Comparison of ENCODE assay signal across 9 mouse cellular contexts in genomic region chr11:119079445-119079837, GRCm38 (mm10). TPM values are rescaled to one million over a fixed set of nuclear protein-coding genes. Genes with fewer than 3 reads are reported as not detected.
DNase-seq lines count a peak whose midpoint lies in the region; ATAC-seq and TF ChIP-seq lines count a peak whose summit lies in the region.
"Had no signal": no experiment of that assay in that cellular context is flagged by ENCODE, and none has a peak within 500 bp of the region (broad histone marks: within the 10 kb centered on the region; RNA-seq: fewer than 3 reads in every experiment).

No protein-coding gene starts in this region.

- H3K36me3 ChIP-seq in lung, postnatal 0 days (ENCODE audit: insufficient read depth, low read length), result peaks cover 13% of the 10 kb centered on the region; the same call in 1 of the 2 replicates
- peaks cover 9% of the 10 kb centered on the region for H3K36me3 ChIP-seq in liver, embryonic 15.5 days (replicated peaks)
- peaks cover 8% of the 10 kb centered on the region for H3K36me3 ChIP-seq in stomach, embryonic 16.5 days (ENCODE audit: control insufficient read depth, insufficient read depth, low read length)

- no peak overlapping the region for H3K4me3 ChIP-seq in lung, postnatal 0 days (ENCODE audit: low read depth, low read length)
- H3K4me3 ChIP-seq in liver, embryonic 15.5 days (replicated peaks), result no peak overlapping the region
- 0 out of 2 replicates have a peak overlapping the region, but pooled peaks have one; percentile 7 for H3K4me3 ChIP-seq in stomach, embryonic 16.5 days (replicated peaks; ENCODE audit: low read length)

- no peaks in the 10 kb centered on the region for H3K27me3 ChIP-seq in lung, postnatal 0 days (replicated peaks; ENCODE audit: insufficient read depth, low read length)
- H3K27me3 ChIP-seq in liver, embryonic 15.5 days, result peaks cover 22% of the 10 kb centered on the region
- H3K27me3 ChIP-seq in stomach, embryonic 16.5 days (ENCODE audit: control insufficient read depth, insufficient read depth, low read length), result no peaks in the 10 kb centered on the region

- peak overlapping the region; percentile 51; the same call in 1 of the 2 replicates for H3K27ac ChIP-seq in lung, postnatal 0 days (ENCODE audit: low read length)
- H3K27ac ChIP-seq in liver, embryonic 15.5 days (replicated peaks), result no peak overlapping the region
- peak overlapping the region; percentile 64 for H3K27ac ChIP-seq in stomach, embryonic 16.5 days (ENCODE audit: low read length)
- H3K27ac ChIP-seq: liver, embryonic 14.5 days had no signal

- H3K4me2 ChIP-seq in lung, postnatal 0 days (replicated peaks; ENCODE audit: low read depth, low read length), result peak overlapping the region; percentile 33
- 0 out of 2 replicates have a peak overlapping the region, but pooled peaks have one; percentile 35 for H3K4me2 ChIP-seq in liver, embryonic 15.5 days
- peak overlapping the region; percentile 46 for H3K4me2 ChIP-seq in stomach, embryonic 16.5 days (ENCODE audit: low read depth, low read length)

- H3K9me3 ChIP-seq in lung, postnatal 0 days (ENCODE audit: low read length), result no peaks in the 10 kb centered on the region
- H3K9me3 ChIP-seq in liver, embryonic 15.5 days (replicated peaks), result no peaks in the 10 kb centered on the region
- no peaks in the 10 kb centered on the region for H3K9me3 ChIP-seq in stomach, embryonic 16.5 days (replicated peaks; ENCODE audit: control insufficient read depth, low read length)

- no peak for TF ChIP-seq EP300 in lung, postnatal 0 days (IDR thresholded peaks at IDR 0.05)

- no peak for ATAC-seq in lung, postnatal 0 days
- ATAC-seq in liver, embryonic 15.5 days (ENCODE audit: insufficient read depth), result no peak
- no peak for ATAC-seq in stomach, embryonic 16.5 days (ENCODE audit: insufficient read depth, low FRiP score)

- DNase-seq in adrenal gland, postnatal 10 days, result peak; percentile 32
- no peak for DNase-seq in adrenal gland, adult 2 months
- no peak for DNase-seq in lung, postnatal 0 days (ENCODE audit: low spot score)
- no peak for DNase-seq in lung, postnatal 14 days
- no peak for DNase-seq in urinary bladder, postnatal 25 days (ENCODE audit: low spot score)
- DNase-seq in urinary bladder, postnatal 36 days (ENCODE audit: low spot score in 2 of 2), result no peak

- H3K9ac ChIP-seq in lung, postnatal 0 days (replicated peaks; ENCODE audit: low read depth), result no peak overlapping the region
- H3K9ac ChIP-seq in liver, embryonic 15.5 days, result no peak overlapping the region
- H3K9ac ChIP-seq in stomach, embryonic 16.5 days (ENCODE audit: low read length), result peak overlapping the region; percentile 64
- H3K9ac ChIP-seq: liver, embryonic 14.5 days had no signal

- H3K4me1 ChIP-seq in lung, postnatal 0 days (ENCODE audit: insufficient read depth, low read depth, low read length), result peaks cover 37% of the 10 kb centered on the region
- peaks cover 54% of the 10 kb centered on the region for H3K4me1 ChIP-seq in liver, embryonic 15.5 days (replicated peaks)
- peaks cover 46% of the 10 kb centered on the region for H3K4me1 ChIP-seq in stomach, embryonic 16.5 days (ENCODE audit: control insufficient read depth, insufficient read depth, low read length)

- 50% methylated on average over 7 of the region's 7 CpGs for WGBS in lung, postnatal 0 days
- 40% methylated on average over 7 of the region's 7 CpGs for WGBS in liver, embryonic 15.5 days (ENCODE audit: insufficient replicate concordance)
- 53% methylated on average over 7 of the region's 7 CpGs for WGBS in stomach, embryonic 16.5 days

- TF ChIP-seq CTCF in lung, postnatal 0 days (IDR thresholded peaks at IDR 0.05), result no peak

RNA-seq across cellular contexts. Expression of gene Cbx4, which starts 6.6 kb away (rescaled TPM):
- total RNA-seq in adrenal gland, postnatal 10 days (2021), result 100 to 1,000 TPM in 1 of 2 experiments, 10 to 100 TPM in 1; 52.0 to 133 TPM
- total RNA-seq in adrenal gland, adult 2 months (2021), result 100 to 1,000 TPM; 144 to 197 TPM
- polyA plus RNA-seq in adrenal gland, adult 2 months (2012; rRNA removed), result 89.0 and 127 TPM in 2 replicates
- polyA plus RNA-seq in lung, postnatal 0 days (2015; fragmentation: Nextera tagmentation; extraction: Ambion mirVana), result 8.9 and 9.7 TPM in 2 replicates
- 2.8 and 2.9 TPM in 2 replicates for polyA plus RNA-seq in liver, embryonic 15.5 days (2015; fragmentation: Nextera tagmentation; extraction: Ambion mirVana)
- polyA plus RNA-seq in stomach, embryonic 16.5 days (2015; fragmentation: Nextera tagmentation; extraction: Ambion mirVana), result 8.5 and 10.1 TPM in 2 replicates

RNA-seq across cellular contexts. Expression of gene Cbx8, which starts 38.7 kb away (rescaled TPM):
- 10 to 100 TPM in 1 of 2 experiments, 1 to 10 TPM in 1; 8.8 to 12.3 TPM for total RNA-seq in adrenal gland, postnatal 10 days (2021)
- total RNA-seq in adrenal gland, adult 2 months (2021), result 10 to 100 TPM; 16.3 to 22.9 TPM
- polyA plus RNA-seq in adrenal gland, adult 2 months (2012; rRNA removed), result 11.3 and 12.2 TPM in 2 replicates
- 9.4 and 9.8 TPM in 2 replicates for polyA plus RNA-seq in lung, postnatal 0 days (2015; fragmentation: Nextera tagmentation; extraction: Ambion mirVana)
- polyA plus RNA-seq in liver, embryonic 15.5 days (2015; fragmentation: Nextera tagmentation; extraction: Ambion mirVana), result 3.3 and 3.5 TPM in 2 replicates
- 5.8 and 6.4 TPM in 2 replicates for polyA plus RNA-seq in stomach, embryonic 16.5 days (2015; fragmentation: Nextera tagmentation; extraction: Ambion mirVana)

RNA-seq across cellular contexts. Expression of gene Cbx2, which starts 56.7 kb away (rescaled TPM):
- total RNA-seq in adrenal gland, postnatal 10 days (2021), result 1 to 10 TPM; 6.7 to 7.9 TPM
- 1 to 10 TPM; 5.1 to 5.3 TPM for total RNA-seq in adrenal gland, adult 2 months (2021)
- polyA plus RNA-seq in adrenal gland, adult 2 months (2012; rRNA removed), result 2.7 and 2.9 TPM in 2 replicates
- polyA plus RNA-seq in lung, postnatal 0 days (2015; fragmentation: Nextera tagmentation; extraction: Ambion mirVana), result 6.2 and 6.9 TPM in 2 replicates
- polyA plus RNA-seq in liver, embryonic 15.5 days (2015; fragmentation: Nextera tagmentation; extraction: Ambion mirVana), result 3.0 and 3.2 TPM in 2 replicates
- 15.2 and 16.5 TPM in 2 replicates for polyA plus RNA-seq in stomach, embryonic 16.5 days (2015; fragmentation: Nextera tagmentation; extraction: Ambion mirVana)
